Mouse (Mus musculus) NIH3T3 (cell line): ENCODE measurements around the gene Gm13697.

Experiments
- DNase-seq: peaks from one replicate; pipeline ENCODE4 v3.0.0-alpha.2; 2012; ENCODE audit warnings: low read depth

Gm13697 gene

DNA sequence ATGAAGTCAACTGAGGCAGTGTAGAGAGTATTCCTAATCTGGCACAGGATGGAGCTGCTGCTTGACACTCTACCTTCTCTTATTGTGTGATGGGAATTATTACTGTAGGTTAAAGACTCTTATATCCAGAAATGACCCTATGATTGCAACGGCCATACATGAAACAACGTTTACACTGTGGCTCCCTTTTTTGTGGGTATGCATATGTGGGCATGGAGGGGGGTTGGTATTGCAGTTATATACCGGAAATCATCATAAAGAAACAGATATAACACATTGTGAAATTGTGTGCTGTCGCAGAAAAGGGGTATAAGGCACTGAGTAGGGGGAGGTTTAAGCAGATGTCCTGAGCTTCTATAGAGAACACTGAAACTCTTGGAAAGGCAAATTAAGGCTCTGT is 51.5 kb downstream of the Gm13697 start:
- no peak for DNase-seq
